Mouse (Mus musculus): ENCODE results near the gene Gramd1b. TPM values are rescaled to one million over a fixed set of nuclear protein-coding genes. Genes with fewer than 3 reads are reported as not detected.

Gramd1b gene
- polyA plus RNA-seq, 1 experiment from 2014 or later, result 4.0 TPM

DNA sequence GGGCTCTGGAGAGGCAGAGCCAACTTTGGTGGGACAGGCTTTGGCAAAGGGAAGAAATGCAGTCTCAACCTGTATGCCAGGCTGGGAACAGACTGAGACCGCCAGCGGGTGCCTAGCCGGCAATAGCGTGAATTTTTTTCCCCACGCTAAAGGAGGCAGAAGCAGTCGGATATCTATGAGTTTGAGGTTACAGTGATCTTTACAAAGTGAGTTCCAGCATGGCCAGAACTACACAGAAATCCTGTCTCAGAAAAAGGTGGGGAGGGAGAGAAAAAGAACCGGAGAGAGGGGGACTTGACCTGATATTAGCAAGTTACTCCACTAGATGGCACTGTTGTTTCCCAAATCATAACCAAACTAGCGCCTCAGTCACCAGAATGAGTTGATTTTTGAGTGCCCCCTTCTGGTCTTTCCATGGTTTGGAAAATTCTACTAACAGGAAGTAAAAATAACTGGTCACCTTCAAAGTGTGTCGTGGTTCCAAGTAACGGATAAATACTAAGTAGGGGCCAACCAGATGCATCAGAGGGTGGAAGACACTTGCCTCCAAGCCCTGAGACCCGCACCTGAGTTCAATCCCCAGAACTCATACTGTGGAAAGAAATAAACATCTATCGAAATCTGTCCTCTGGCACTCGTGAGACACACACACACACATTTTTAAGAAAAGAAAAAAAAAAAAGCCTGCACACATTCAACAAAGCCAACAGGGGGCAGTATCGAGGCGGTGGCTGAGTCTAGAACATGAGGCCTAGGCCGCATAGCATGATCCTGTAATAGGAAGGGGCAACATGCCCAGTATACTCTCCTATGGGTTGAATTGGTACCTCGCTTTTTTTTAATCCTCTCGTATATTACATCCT is 116.0 kb downstream of the Gramd1b start:
- Histone ChIP-seq H3K27ac (ENCODE audit: low read depth, low read length) (no peak overlapping the region), H3K4me1 (ENCODE audit: control insufficient read depth, insufficient read depth, low read length) (no peaks in the 10 kb centered on the region), H3K4me3 (ENCODE audit: low read depth, low read length) (peak overlapping the region; percentile 49), H3K9ac (ENCODE audit: low read length) (peak overlapping the region; percentile 67), H3K27me3 (ENCODE audit: control insufficient read depth, insufficient read depth, low read length) (no peaks in the 10 kb centered on the region), H3K4me2 (ENCODE audit: low read depth) (peak overlapping the region; percentile 53), H3K9me3 (ENCODE audit: control insufficient read depth, low read length) (no peaks in the 10 kb centered on the region), H3K36me3 (ENCODE audit: control insufficient read depth, insufficient read depth, low read length) (no peaks in the 10 kb centered on the region)
- 36% methylated on average over 18 of the region's 18 CpGs for WGBS
- DNase-seq (ENCODE audit: low spot score) (peak; percentile 62), ATAC-seq (ENCODE audit: insufficient read depth, low FRiP score, low TSS enrichment) (peak; percentile 60)

DNA sequence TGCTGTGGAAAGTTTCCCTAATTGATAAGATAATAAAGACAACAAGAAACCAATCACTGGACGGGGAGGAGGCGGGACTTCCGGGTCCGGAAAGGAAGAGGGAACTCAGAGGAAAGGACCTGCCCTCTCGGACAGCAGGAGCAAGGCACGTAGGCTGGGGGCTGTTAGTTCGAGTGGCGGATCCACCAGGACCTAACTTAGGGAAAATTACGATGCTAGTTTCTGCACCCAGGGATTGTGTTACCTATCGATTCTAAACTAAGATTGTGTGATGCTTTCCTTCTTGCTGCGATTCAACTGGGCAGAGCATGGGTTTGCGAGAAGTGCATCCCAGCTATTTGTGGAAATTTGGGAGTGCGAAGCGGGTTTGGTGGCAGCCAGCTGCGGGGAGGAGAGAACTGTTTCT is 116.7 kb downstream of the Gramd1b start:
- Histone ChIP-seq H3K27me3 (ENCODE audit: control insufficient read depth, insufficient read depth, low read length) (no peaks in the 10 kb centered on the region), H3K36me3 (ENCODE audit: control insufficient read depth, insufficient read depth, low read length) (no peaks in the 10 kb centered on the region), H3K27ac (ENCODE audit: low read depth, low read length) (no peak overlapping the region), H3K4me1 (ENCODE audit: control insufficient read depth, insufficient read depth, low read length) (no peaks in the 10 kb centered on the region), H3K4me2 (ENCODE audit: low read depth) (peak overlapping the region; percentile 53), H3K9ac (ENCODE audit: low read length) (peak overlapping the region; percentile 67), H3K9me3 (ENCODE audit: control insufficient read depth, low read length) (no peaks in the 10 kb centered on the region), H3K4me3 (ENCODE audit: low read depth, low read length) (peak overlapping the region; percentile 49)
- DNase-seq (ENCODE audit: low spot score) (peak; percentile 84), ATAC-seq (ENCODE audit: insufficient read depth, low FRiP score, low TSS enrichment) (peak; percentile 84)
- WGBS, result under 1% methylated on average over 15 of the region's 15 CpGs

DNA sequence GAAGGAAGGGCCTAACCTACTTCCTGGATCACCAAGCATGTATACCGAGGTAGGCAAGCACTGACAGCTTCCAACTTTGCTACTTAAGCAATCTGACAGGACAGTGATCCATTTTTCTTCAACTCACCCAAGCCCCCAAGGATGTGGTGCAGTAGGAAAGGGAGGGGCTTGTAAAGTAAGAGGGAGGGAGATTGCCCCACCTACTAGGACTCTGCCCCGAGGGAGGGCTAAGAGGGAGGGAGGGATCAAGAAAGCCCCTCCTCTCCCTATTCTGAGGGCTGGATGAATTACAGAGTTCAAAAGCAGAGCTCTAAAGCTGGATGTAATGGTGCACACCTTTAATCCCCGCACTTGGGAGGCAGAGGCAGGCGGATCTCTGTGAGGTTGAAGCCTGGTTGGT is 117.6 kb downstream of the Gramd1b start:
- H3K9me3 ChIP-seq (ENCODE audit: control insufficient read depth, low read length), result no peaks in the 10 kb centered on the region
- H3K4me1 ChIP-seq (ENCODE audit: control insufficient read depth, insufficient read depth, low read length), result peaks cover 3% of the 10 kb centered on the region; the same call in 1 of the 2 replicates
- no peak overlapping the region for H3K9ac ChIP-seq (ENCODE audit: low read length)
- DNase-seq (ENCODE audit: low spot score), result no peak
- H3K36me3 ChIP-seq (ENCODE audit: control insufficient read depth, insufficient read depth, low read length), result no peaks in the 10 kb centered on the region
- ATAC-seq (ENCODE audit: insufficient read depth, low FRiP score, low TSS enrichment), result no peak
- no peak overlapping the region for H3K4me2 ChIP-seq (ENCODE audit: low read depth)
- 89% methylated on average over 4 of the region's 4 CpGs for WGBS
- H3K27me3 ChIP-seq (ENCODE audit: control insufficient read depth, insufficient read depth, low read length), result no peaks in the 10 kb centered on the region
- no peak overlapping the region for H3K27ac ChIP-seq (ENCODE audit: low read depth, low read length)
- H3K4me3 ChIP-seq (ENCODE audit: low read depth, low read length), result no peak overlapping the region

DNA sequence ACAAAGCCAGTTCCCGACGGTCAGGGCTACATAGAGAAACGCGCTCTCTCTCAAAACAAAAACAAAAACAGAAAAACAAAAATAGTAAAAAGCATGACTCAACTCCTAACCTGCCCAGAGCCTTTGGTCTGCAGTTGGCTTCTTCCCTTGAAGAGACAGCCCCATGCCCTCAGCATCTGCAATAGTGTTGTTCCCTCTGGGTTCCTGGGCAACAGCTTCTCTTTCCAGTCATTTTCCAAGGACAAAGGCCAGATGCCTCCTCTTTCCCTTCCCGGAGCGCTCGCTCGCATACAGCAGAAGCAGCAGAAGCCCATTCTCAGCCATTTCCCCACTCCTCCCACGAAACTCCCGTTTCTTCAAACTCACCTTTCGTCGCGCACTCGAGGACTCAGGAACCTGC is 118.3 kb downstream of the Gramd1b start:
- 92% methylated on average over 14 of the region's 14 CpGs for WGBS
- DNase-seq (ENCODE audit: low spot score) (no peak), ATAC-seq (ENCODE audit: insufficient read depth, low FRiP score, low TSS enrichment) (no peak)
- peaks cover 3% of the 10 kb centered on the region; the same call in 1 of the 2 replicates for H3K4me1 ChIP-seq (ENCODE audit: control insufficient read depth, insufficient read depth, low read length)
- no peaks in the 10 kb centered on the region for H3K36me3 ChIP-seq (ENCODE audit: control insufficient read depth, insufficient read depth, low read length)
- H3K4me2 ChIP-seq (ENCODE audit: low read depth), result no peak overlapping the region
- no peak overlapping the region for H3K4me3 ChIP-seq (ENCODE audit: low read depth, low read length)
- H3K27me3 ChIP-seq (ENCODE audit: control insufficient read depth, insufficient read depth, low read length), result no peaks in the 10 kb centered on the region
- H3K9ac ChIP-seq (ENCODE audit: low read length), result no peak overlapping the region
- H3K9me3 ChIP-seq (ENCODE audit: control insufficient read depth, low read length), result no peaks in the 10 kb centered on the region
- H3K27ac ChIP-seq (ENCODE audit: low read depth, low read length), result no peak overlapping the region

DNA sequence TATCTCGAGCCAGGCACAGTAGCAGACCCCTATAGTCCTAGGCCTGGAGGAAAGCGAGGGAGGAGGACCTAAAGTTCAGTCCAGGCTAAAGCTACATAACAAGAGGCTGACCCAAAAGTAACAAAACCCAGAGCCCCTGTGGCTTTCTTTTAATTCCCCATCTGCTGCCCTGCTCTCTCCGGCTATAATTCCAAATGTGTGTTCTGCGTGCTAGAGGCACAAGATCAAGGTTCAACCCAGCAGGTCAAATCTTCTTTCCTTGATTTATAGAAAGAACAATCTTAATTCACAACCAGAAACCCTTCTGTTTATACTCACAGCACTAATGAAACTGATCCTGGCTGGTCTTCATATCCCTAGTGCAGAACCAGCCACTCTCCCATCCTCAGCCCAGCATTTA is 118.9 kb downstream of the Gramd1b start:
- Histone ChIP-seq H3K9me3 (ENCODE audit: control insufficient read depth, low read length) (no peaks in the 10 kb centered on the region), H3K27ac (ENCODE audit: low read depth, low read length) (no peak overlapping the region), H3K4me3 (ENCODE audit: low read depth, low read length) (no peak overlapping the region), H3K4me1 (ENCODE audit: control insufficient read depth, insufficient read depth, low read length) (peaks cover 3% of the 10 kb centered on the region; the same call in 1 of the 2 replicates), H3K4me2 (ENCODE audit: low read depth) (no peak overlapping the region), H3K36me3 (ENCODE audit: control insufficient read depth, insufficient read depth, low read length) (no peaks in the 10 kb centered on the region), H3K27me3 (ENCODE audit: control insufficient read depth, insufficient read depth, low read length) (no peaks in the 10 kb centered on the region), H3K9ac (ENCODE audit: low read length) (no peak overlapping the region)
- WGBS, result 84% methylated on average over 4 of the region's 4 CpGs
- ATAC-seq (ENCODE audit: insufficient read depth, low FRiP score, low TSS enrichment), result no peak
- no peak for DNase-seq (ENCODE audit: low spot score)

DNA sequence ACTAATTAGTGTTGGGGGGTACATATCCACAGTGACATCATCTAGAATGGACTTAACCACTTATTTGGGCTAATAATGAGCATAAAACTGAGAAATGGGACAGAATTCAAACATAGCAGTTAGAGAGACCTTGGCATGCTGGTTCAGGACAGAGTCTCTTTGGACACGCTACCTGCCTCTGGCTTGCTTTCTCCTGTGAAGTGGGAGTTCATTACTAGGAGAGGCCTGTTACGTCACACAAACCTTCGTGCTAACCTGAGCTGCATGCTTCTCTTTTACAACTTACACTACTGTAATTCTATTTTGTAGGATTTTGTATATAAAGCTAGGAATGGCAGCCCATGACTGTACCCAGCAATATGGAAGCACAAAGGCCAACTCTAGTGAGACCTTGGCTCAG is 120.3 kb downstream of the Gramd1b start:
- WGBS, result 93% methylated on average over 3 of the region's 3 CpGs
- DNase-seq (ENCODE audit: low spot score) (no peak), ATAC-seq (ENCODE audit: insufficient read depth, low FRiP score, low TSS enrichment) (no peak)
- no peak overlapping the region for H3K4me2 ChIP-seq (ENCODE audit: low read depth)
- no peak overlapping the region for H3K4me3 ChIP-seq (ENCODE audit: low read depth, low read length)
- no peaks in the 10 kb centered on the region for H3K9me3 ChIP-seq (ENCODE audit: control insufficient read depth, low read length)
- H3K36me3 ChIP-seq (ENCODE audit: control insufficient read depth, insufficient read depth, low read length), result no peaks in the 10 kb centered on the region
- H3K4me1 ChIP-seq (ENCODE audit: control insufficient read depth, insufficient read depth, low read length), result peaks cover 3% of the 10 kb centered on the region; the same call in 1 of the 2 replicates
- no peak overlapping the region for H3K27ac ChIP-seq (ENCODE audit: low read depth, low read length)
- no peaks in the 10 kb centered on the region for H3K27me3 ChIP-seq (ENCODE audit: control insufficient read depth, insufficient read depth, low read length)
- no peak overlapping the region for H3K9ac ChIP-seq (ENCODE audit: low read length)

DNA sequence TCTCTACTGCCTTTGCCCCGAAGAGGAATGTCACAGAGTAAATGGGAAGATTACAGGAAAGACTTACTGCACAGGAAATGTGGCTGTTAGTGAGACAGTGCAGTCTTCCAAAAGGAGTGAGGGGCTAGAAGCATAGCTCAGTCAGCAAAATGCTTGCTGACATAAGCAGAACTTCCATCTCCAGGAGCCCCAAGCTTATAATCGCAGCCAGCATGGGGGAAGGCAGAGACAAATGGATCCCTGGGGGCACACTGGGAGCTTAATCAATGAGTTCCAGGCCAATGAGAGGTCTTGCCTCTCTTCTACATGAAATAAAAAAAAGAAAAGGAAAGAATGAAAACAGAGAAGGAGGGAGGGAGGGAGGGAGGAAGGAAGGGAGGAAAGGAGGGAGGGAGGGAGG is 122.1 kb downstream of the Gramd1b start:
- no peaks in the 10 kb centered on the region for H3K36me3 ChIP-seq (ENCODE audit: control insufficient read depth, insufficient read depth, low read length)
- 42% methylated on average over 2 of the region's 2 CpGs for WGBS
- ATAC-seq (ENCODE audit: insufficient read depth, low FRiP score, low TSS enrichment) (no peak), DNase-seq (ENCODE audit: low spot score) (peak; percentile 36)
- H3K4me1 ChIP-seq (ENCODE audit: control insufficient read depth, insufficient read depth, low read length), result peaks cover 3% of the 10 kb centered on the region; the same call in 1 of the 2 replicates
- H3K4me2 ChIP-seq (ENCODE audit: low read depth), result no peak overlapping the region
- H3K9me3 ChIP-seq (ENCODE audit: control insufficient read depth, low read length), result no peaks in the 10 kb centered on the region
- no peak overlapping the region for H3K4me3 ChIP-seq (ENCODE audit: low read depth, low read length)
- no peaks in the 10 kb centered on the region for H3K27me3 ChIP-seq (ENCODE audit: control insufficient read depth, insufficient read depth, low read length)
- H3K9ac ChIP-seq (ENCODE audit: low read length), result no peak overlapping the region
- no peak overlapping the region for H3K27ac ChIP-seq (ENCODE audit: low read depth, low read length)

DNA sequence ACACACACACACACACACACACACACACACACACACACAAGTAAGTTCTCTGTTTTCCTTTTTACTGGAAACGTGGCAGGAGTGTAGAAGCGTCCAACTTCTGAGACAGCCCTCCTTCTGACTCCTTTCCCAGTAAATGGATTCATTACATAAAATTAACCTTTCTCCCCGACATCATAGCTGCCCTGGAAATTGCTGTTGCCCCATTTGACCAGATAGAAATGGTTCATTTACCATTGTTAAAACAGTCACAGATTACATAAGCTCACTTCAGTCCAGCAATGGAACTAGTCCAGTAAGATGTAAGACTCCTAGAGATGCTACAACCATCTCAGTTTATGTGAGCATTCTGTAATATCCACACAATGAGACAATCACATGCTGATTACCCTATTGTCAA is 122.8 kb downstream of the Gramd1b start:
- Histone ChIP-seq H3K4me1 (ENCODE audit: control insufficient read depth, insufficient read depth, low read length) (peaks cover 3% of the 10 kb centered on the region; the same call in 1 of the 2 replicates), H3K4me2 (ENCODE audit: low read depth) (no peak overlapping the region), H3K36me3 (ENCODE audit: control insufficient read depth, insufficient read depth, low read length) (no peaks in the 10 kb centered on the region), H3K9ac (ENCODE audit: low read length) (no peak overlapping the region), H3K4me3 (ENCODE audit: low read depth, low read length) (no peak overlapping the region), H3K27ac (ENCODE audit: low read depth, low read length) (no peak overlapping the region), H3K9me3 (ENCODE audit: control insufficient read depth, low read length) (no peaks in the 10 kb centered on the region), H3K27me3 (ENCODE audit: control insufficient read depth, insufficient read depth, low read length) (no peaks in the 10 kb centered on the region)
- ATAC-seq (ENCODE audit: insufficient read depth, low FRiP score, low TSS enrichment) (no peak), DNase-seq (ENCODE audit: low spot score) (no peak)
- 72% methylated on average over 3 of the region's 3 CpGs for WGBS

DNA sequence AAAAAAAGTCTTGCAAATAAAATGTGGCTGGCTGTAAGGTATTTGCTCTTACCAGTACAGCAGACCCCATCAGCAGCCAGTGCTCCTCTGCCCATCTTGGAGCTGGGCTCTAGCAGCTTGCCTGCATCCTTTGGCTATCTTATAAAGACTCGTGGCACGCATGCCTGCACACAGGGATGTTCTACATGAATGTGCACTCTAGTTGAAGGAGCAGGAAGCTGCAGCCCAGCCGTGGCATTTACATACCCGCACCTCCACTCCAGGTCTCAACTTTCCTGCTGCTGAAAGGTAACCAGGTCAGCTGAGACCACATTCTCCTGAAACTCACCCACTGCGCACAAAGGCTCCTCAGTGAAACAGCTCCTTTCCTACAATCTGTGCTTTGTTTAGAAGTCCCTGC is 123.3 kb downstream of the Gramd1b start:
- 77% methylated on average over 5 of the region's 5 CpGs for WGBS
- no peak overlapping the region for H3K9ac ChIP-seq (ENCODE audit: low read length)
- no peaks in the 10 kb centered on the region for H3K36me3 ChIP-seq (ENCODE audit: control insufficient read depth, insufficient read depth, low read length)
- peaks cover 3% of the 10 kb centered on the region; the same call in 1 of the 2 replicates for H3K4me1 ChIP-seq (ENCODE audit: control insufficient read depth, insufficient read depth, low read length)
- no peak for ATAC-seq (ENCODE audit: insufficient read depth, low FRiP score, low TSS enrichment)
- no peaks in the 10 kb centered on the region for H3K9me3 ChIP-seq (ENCODE audit: control insufficient read depth, low read length)
- H3K27me3 ChIP-seq (ENCODE audit: control insufficient read depth, insufficient read depth, low read length), result no peaks in the 10 kb centered on the region
- no peak overlapping the region for H3K27ac ChIP-seq (ENCODE audit: low read depth, low read length)
- no peak overlapping the region for H3K4me2 ChIP-seq (ENCODE audit: low read depth)
- H3K4me3 ChIP-seq (ENCODE audit: low read depth, low read length), result no peak overlapping the region
- no peak for DNase-seq (ENCODE audit: low spot score)
